Mouse (Mus musculus): ENCODE results near the gene Myl7. TPM values are rescaled to one million over a fixed set of nuclear protein-coding genes. Genes with fewer than 3 reads are reported as not detected.
A peak's percentile ranks its signal among the peaks of the same experiment; 100 is the strongest.

Myl7 gene
- polyA plus RNA-seq, 1 experiment, result not detected

DNA sequence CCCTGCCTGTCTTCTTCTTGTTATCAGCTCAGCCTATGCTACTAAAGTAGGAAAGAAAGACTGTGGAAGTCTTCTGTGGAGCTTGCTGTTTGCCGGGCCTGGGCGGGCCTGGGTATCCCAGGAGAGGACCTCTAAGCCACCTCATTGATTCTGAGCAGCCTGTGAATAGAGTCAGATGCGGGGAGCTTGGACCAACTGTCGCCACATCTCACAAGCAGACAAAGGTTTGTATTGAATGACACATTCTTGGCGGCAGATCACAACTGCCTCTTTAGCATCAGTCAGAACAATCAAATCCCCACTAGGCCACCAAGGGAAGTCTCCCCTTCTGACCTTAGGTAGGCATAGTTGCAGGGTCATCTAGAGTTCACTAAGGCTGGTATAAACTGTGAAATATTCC lies 11.3 kb downstream of the Myl7 start:
- Histone ChIP-seq H3K27me3 (ENCODE audit: control insufficient read depth, insufficient read depth, low read length) (no peaks in the 10 kb centered on the region), H3K4me1 (ENCODE audit: control insufficient read depth, insufficient read depth, low read length) (peaks cover 14% of the 10 kb centered on the region), H3K27ac (ENCODE audit: insufficient read depth, low read length) (no peak overlapping the region), H3K4me3 (replicated peaks; ENCODE audit: insufficient read depth, low read depth, low read length) (no peak overlapping the region)
- DNase-seq, result no peak
- no peak for TF ChIP-seq CTCF (IDR thresholded peaks at IDR 0.05; ENCODE audit: borderline replicate concordance, insufficient read depth, low read depth, low read length)
- no peak for TF ChIP-seq POLR2A (IDR thresholded peaks at IDR 0.05; ENCODE audit: borderline replicate concordance, insufficient read depth, low read length)
- WGBS, result 65% methylated on average over 5 of the region's 5 CpGs

DNA sequence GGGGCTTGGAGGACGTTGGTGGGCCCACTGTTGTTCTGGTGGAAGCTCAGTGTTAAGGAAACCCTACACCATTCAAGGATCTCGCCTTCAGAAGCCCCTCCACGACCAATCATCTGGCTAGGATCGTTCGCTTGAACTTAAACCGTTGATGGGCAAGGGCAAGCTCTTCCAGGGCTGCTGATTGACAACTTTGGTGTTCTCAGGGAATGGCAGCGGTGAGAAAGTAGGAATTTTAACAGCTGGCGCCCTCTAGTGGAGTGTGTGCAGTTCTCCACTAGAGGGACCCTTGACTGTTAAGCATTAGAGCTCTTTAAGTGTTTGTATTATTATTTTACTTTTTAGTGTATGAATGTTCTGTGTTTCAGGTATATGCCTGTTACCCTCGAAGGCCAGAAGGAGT lies 12.4 kb downstream of the Myl7 start:
- WGBS, result 13% methylated on average over 9 of the region's 9 CpGs
- H3K27me3 ChIP-seq (ENCODE audit: control insufficient read depth, insufficient read depth, low read length), result no peaks in the 10 kb centered on the region
- H3K4me1 ChIP-seq (ENCODE audit: control insufficient read depth, insufficient read depth, low read length), result peaks cover 3% of the 10 kb centered on the region
- no peak overlapping the region for H3K4me3 ChIP-seq (replicated peaks; ENCODE audit: insufficient read depth, low read depth, low read length)
- peak; percentile 61 to 62 for DNase-seq
- TF ChIP-seq POLR2A (IDR thresholded peaks at IDR 0.05; ENCODE audit: borderline replicate concordance, insufficient read depth, low read length), result no peak
- peak; percentile 71; the same call in 1 of the 2 replicates for TF ChIP-seq CTCF (IDR thresholded peaks at IDR 0.05; ENCODE audit: borderline replicate concordance, insufficient read depth, low read depth, low read length)
- H3K27ac ChIP-seq (ENCODE audit: insufficient read depth, low read length), result no peak overlapping the region

DNA sequence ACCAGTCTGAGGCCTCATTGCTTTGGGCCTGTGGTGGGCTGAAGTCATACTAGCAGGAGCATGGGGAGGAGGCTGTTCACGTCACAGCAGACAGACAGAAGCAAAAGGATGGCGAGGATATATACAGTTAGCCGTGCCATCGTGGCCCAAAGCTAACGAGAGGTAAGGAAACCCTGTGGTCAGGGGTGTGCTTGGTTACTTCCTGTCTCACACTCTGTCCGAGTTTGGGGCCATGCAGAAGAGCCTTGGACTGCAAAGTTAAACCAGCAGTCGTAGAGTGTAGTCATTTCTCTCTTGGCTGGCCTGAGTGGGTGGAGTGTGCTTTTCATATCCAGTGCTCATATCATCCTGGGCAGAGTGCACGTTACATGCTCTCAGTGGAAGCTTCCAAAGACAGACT lies 16.1 kb downstream of the Myl7 start:
- 82% methylated on average over 8 of the region's 8 CpGs for WGBS
- Histone ChIP-seq H3K27ac (ENCODE audit: insufficient read depth, low read length) (no peak overlapping the region), H3K27me3 (ENCODE audit: control insufficient read depth, insufficient read depth, low read length) (no peaks in the 10 kb centered on the region), H3K4me3 (replicated peaks; ENCODE audit: insufficient read depth, low read depth, low read length) (no peak overlapping the region), H3K4me1 (ENCODE audit: control insufficient read depth, insufficient read depth, low read length) (no peaks in the 10 kb centered on the region; the same call in 1 of the 2 replicates)
- DNase-seq, result no peak
- TF ChIP-seq CTCF (IDR thresholded peaks at IDR 0.05; ENCODE audit: borderline replicate concordance, insufficient read depth, low read depth, low read length) (no peak), POLR2A (IDR thresholded peaks at IDR 0.05; ENCODE audit: borderline replicate concordance, insufficient read depth, low read length) (no peak)

DNA sequence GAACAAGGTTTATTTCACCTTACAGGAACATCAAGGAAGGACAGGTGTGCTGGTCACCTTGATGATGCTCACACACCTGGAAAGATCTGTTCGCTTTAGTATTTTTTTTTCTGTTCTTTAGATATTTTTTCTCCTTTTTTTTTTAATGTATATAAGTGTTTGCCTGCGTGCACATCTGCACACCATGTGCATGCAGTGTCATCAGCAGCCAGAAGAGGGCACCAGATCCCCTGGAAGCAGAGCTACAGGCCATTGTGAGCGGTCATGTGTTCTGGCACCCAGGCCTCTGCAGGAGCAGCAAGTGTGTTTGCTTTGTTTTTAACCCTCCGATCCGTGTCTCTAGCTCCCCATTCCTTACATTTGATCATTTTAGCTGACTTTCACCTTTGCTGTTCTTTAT lies 18.7 kb downstream of the Myl7 start:
- DNase-seq, result peak; percentile 65 to 74
- peaks cover 5% of the 10 kb centered on the region for H3K4me1 ChIP-seq (ENCODE audit: control insufficient read depth, insufficient read depth, low read length)
- WGBS, result 39% methylated on average over 5 of the region's 5 CpGs
- TF ChIP-seq POLR2A (IDR thresholded peaks at IDR 0.05; ENCODE audit: borderline replicate concordance, insufficient read depth, low read length) (no peak), CTCF (IDR thresholded peaks at IDR 0.05; ENCODE audit: borderline replicate concordance, insufficient read depth, low read depth, low read length) (peak; percentile 86)
- no peak overlapping the region for H3K4me3 ChIP-seq (replicated peaks; ENCODE audit: insufficient read depth, low read depth, low read length)
- H3K27ac ChIP-seq (ENCODE audit: insufficient read depth, low read length), result no peak overlapping the region
- no peaks in the 10 kb centered on the region for H3K27me3 ChIP-seq (ENCODE audit: control insufficient read depth, insufficient read depth, low read length)

DNA sequence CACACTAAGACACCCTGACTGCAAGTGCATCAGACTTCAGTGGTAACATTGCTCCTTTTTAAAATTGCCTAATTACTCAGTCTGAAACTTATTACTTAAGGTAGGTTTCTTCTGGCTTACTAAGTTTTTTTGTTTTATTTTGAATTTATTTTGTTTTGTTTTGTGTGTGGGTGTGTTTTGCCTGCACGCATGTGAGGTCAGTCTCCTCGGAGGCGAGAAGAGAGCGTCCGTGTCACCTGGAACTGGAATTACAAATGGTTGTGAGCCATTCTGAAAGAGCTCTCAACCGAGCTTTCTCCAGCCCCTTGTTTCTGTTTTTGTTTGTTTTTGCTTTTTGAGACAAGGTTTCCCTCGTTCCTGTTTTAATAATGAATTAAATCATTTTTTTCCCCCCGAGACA lies 19.9 kb downstream of the Myl7 start:
- Histone ChIP-seq H3K27me3 (ENCODE audit: control insufficient read depth, insufficient read depth, low read length) (no peaks in the 10 kb centered on the region), H3K4me1 (ENCODE audit: control insufficient read depth, insufficient read depth, low read length) (peaks cover 5% of the 10 kb centered on the region), H3K27ac (ENCODE audit: insufficient read depth, low read length) (peak overlapping the region; percentile 69; the same call in 1 of the 2 replicates), H3K4me3 (replicated peaks; ENCODE audit: insufficient read depth, low read depth, low read length) (peak overlapping the region; percentile 66)
- no peak for TF ChIP-seq CTCF (IDR thresholded peaks at IDR 0.05; ENCODE audit: borderline replicate concordance, insufficient read depth, low read depth, low read length)
- TF ChIP-seq POLR2A (IDR thresholded peaks at IDR 0.05; ENCODE audit: borderline replicate concordance, insufficient read depth, low read length), result no peak
- DNase-seq, result no peak
- WGBS, result 29% methylated on average over 8 of the region's 8 CpGs

DNA sequence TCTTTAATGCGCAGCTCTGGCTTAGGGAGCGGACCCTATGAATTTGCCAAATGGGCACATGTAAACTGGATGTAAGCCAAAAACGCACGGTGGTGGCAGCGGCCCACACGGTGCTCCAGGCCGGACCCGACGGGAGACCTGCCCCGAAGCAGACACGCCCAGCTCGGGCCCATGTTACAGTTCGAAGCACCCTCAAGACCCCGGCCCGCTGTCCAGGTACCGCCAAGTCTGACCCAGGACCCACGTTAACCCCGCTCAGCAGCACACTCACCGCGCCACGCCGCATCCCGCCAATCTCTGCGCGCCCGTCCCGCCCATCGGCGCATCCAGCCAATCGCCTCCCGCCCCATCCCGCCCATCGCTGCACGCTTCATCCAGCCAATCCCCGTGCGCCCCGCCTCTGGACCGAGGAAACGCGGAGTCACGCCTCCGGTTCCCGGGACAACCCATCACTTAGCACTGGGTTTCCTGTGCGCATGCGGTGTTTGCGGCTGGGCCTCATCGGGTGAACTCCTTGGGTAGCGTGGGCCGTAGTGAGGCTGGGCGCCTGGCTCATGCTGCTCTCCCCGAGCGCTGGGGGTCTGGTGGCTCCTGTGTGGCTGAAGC lies 20.6 kb downstream of the Myl7 start, which contains the start of gene Pold2:
Pold2 (minus strand) TSS at position 372 of the 606 bp plus-strand sequence.
- peak; percentile 97 to 98 for DNase-seq
- WGBS, result under 1% methylated on average over 50 of the region's 52 CpGs
- TF ChIP-seq POLR2A (IDR thresholded peaks at IDR 0.05; ENCODE audit: borderline replicate concordance, insufficient read depth, low read length) (peak; percentile 85), CTCF (IDR thresholded peaks at IDR 0.05; ENCODE audit: borderline replicate concordance, insufficient read depth, low read depth, low read length) (no peak)
- Histone ChIP-seq H3K4me3 (replicated peaks; ENCODE audit: insufficient read depth, low read depth, low read length) (peak within 1 kb of the TSS; percentile 77), H3K4me1 (ENCODE audit: control insufficient read depth, insufficient read depth, low read length) (peaks cover 5% of the 10 kb centered on the region), H3K27me3 (ENCODE audit: control insufficient read depth, insufficient read depth, low read length) (no peaks in the 10 kb centered on the region), H3K27ac (ENCODE audit: insufficient read depth, low read length) (peak within 1 kb of the TSS; percentile 69)

DNA sequence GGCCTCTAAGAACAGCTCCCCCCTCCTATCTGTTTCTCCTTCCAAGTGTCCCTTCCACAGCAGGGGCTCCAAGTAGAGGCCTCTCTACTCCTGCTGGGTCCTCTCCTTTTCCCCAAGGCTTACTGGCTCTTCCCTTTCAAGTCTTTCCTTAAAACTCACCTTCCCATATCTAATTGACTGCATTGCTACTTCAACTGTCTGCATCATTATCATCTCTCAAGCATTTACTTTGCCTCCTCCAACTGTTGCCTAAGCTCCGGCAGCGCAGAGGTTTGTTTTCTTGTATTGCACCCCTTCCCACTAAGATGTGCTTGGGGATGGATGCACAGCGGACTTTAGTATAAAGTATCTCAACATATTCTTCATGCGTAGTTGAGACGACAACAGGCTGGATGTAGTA lies 21.2 kb downstream of the Myl7 start:
- DNase-seq, result no peak
- Histone ChIP-seq H3K27ac (ENCODE audit: insufficient read depth, low read length) (no peak overlapping the region), H3K4me3 (replicated peaks; ENCODE audit: insufficient read depth, low read depth, low read length) (peak overlapping the region; percentile 77), H3K27me3 (ENCODE audit: control insufficient read depth, insufficient read depth, low read length) (no peaks in the 10 kb centered on the region), H3K4me1 (ENCODE audit: control insufficient read depth, insufficient read depth, low read length) (peaks cover 5% of the 10 kb centered on the region)
- 4% methylated on average over 5 of the region's 5 CpGs for WGBS
- TF ChIP-seq CTCF (IDR thresholded peaks at IDR 0.05; ENCODE audit: borderline replicate concordance, insufficient read depth, low read depth, low read length), result no peak
- TF ChIP-seq POLR2A (IDR thresholded peaks at IDR 0.05; ENCODE audit: borderline replicate concordance, insufficient read depth, low read length), result no peak

DNA sequence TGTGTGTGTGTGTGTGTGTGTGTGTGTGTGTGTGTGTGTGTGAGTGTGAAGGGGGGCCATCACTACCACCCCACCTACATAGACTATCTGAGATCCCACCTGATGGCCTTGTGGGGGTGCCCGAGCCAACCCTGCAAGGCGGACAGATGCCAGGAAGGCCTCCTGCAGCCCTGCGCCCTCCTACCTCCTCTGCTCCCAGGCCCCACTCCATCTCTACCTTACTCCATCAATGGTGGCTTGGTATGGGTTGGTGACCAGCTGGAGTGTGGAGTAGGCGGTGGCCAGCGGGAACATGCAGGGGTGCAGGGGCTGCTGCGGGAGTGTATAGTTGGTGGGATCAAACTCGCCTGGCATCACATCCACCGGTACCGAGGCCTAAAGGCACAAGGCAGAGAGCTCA lies 25.4 kb downstream of the Myl7 start:
- WGBS, result 97% methylated on average over 9 of the region's 9 CpGs
- Histone ChIP-seq H3K4me3 (replicated peaks; ENCODE audit: insufficient read depth, low read depth, low read length) (no peak overlapping the region), H3K27me3 (ENCODE audit: control insufficient read depth, insufficient read depth, low read length) (no peaks in the 10 kb centered on the region), H3K4me1 (ENCODE audit: control insufficient read depth, insufficient read depth, low read length) (peaks cover 13% of the 10 kb centered on the region), H3K27ac (ENCODE audit: insufficient read depth, low read length) (no peak overlapping the region)
- no peak for TF ChIP-seq CTCF (IDR thresholded peaks at IDR 0.05; ENCODE audit: borderline replicate concordance, insufficient read depth, low read depth, low read length)
- TF ChIP-seq POLR2A (IDR thresholded peaks at IDR 0.05; ENCODE audit: borderline replicate concordance, insufficient read depth, low read length), result no peak
- DNase-seq, result no peak

All from cerebellum, adult 2 months (tissue).